Mouse (Mus musculus): ENCODE data around the gene Plpp1.

Plpp1 gene

DNA sequence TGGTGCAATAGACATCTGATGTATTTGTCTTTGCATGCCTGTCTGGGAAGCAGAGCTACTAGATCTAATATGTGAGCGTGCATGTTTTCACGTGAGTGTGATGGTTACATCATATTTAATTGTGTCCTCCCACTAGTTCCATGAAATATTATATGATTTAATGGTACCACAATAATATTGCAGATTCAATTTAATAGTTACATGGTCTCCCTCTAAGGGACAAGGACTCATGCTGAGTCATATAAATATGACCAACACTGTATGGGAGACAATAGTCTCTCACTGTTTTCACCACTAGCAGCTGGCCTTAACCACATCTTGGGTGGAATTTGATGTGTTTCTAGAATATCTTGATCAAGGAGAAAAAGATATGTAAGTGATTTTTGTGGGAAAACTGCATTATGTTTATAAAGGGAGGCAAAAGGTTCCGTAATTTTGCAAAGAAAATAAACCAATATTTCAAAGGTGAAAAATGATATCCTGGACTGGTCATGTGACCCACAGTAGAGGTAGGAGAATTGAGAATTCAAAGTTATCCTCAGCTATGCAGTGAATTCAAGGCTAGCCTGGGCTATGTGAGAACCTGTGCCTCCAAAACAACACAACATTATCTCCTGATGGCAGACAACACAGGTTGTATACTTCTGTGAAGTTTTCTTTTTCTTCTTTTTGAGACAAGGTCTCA lies 26.5 kb upstream of the Plpp1 start:
- in situ Hi-C loops (cut with MboI) = no loop called here

DNA sequence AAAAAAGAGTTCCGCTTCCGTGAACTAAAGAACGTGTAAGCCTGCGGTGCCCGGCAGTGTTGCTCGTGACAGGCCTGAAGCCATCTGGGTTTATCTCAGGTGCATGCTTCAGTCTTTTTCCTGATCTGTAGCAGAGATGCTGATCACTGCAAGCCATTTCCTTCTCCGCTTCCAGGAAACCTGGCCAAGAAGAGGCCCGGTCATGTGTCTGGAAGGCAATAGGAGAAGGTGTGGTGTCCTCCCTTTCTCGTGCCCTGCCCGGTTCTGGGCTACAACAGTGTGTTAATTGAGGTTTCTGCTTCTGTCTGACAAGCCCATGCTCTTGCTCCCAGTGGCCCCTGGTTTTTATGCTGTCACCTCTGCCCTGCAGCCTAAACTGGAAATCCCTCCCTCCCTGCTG lies 24.7 kb upstream of the Plpp1 start:
- in situ Hi-C loops (cut with MboI) = no loop called here

DNA sequence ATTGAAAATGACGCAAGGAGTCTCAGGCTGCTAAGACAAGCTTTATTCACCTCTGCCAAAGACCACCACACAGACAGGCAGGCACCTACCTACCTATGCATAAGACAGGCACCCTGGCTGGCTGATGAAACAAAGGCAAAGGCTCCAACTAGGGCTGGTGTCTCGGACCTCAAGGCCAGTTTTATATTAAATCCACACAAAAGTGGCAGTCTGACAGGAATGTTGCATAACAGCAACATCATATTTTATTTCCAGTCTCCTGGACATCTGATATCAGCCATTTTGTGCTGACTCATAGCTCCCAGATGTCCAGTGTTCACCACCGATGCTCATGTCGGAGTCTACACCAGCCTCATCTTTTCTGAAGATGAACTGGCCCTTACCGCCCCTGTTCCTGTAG lies 22.2 kb upstream of the Plpp1 start:
- in situ Hi-C loops (cut with MboI) = no loop called here

DNA sequence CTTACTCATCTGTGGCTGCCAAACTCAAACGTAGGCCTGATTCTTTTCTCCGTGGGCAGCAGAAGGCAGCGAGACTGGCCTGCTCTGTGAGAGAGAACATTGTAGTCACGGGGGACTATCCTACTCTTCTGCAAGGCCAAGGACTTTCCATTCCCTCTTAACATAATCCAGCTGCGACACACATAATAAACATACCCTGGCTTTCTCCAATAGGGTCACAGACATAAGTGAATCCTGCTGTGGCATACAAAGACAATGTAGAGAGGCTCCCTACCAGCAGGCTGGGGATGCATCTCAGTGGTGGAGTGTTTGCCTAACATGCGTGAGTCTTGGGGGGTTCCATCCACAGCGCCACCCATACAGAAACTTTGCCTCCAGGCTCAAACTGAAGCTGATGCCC lies 15.3 kb upstream of the Plpp1 start:
- in situ Hi-C loops (cut with MboI) = no loop called here

DNA sequence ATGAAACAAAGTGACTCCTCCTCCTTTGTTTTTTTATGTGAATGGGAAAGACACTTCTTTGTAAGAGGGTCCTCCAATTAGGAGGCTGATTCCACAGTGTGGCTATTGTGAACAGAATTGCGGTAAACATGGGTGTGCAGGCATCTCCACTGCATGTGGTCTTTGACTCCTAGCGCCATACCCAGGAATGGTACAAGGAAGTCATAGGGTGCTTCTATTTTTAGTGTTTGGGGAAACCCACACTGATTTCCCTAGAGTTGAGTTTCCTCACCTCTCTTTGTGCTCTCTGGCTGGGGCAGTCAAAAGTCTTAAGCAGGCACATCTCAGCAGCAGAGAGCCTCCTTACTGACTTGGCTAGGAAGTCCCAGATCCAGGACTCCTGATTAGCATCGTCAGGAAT lies 14.4 kb upstream of the Plpp1 start:
- in situ Hi-C loops (cut with MboI) = no loop called here

DNA sequence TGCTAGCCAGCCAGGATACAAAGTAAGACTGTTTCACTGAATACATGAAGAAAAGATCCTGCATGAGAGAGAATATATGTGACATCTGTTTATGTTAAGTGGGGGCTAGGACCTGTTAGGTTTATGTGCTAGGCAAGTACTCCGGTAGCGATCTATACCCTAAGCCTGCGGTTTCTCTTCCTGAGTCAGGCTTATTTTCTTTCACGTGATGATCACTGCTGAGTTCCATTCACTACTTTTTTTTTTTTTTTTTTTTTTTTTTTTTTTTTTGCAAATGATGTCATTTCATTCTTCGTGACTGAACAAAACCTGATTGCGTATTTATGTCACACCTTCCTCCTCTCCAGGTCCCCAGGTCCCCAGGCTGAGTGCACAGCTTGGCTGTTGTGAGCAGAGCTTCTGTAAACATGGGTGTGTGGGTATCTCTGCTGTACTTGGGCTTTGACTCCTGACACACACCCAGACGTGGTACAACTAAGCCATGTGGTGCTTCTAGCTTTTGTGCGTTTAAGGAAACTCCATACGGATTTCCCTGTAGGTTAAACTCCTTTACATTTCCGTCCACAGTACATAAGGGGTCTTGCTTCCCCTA lies 13.6 kb upstream of the Plpp1 start:
- in situ Hi-C loops (cut with MboI) = no loop called here

DNA sequence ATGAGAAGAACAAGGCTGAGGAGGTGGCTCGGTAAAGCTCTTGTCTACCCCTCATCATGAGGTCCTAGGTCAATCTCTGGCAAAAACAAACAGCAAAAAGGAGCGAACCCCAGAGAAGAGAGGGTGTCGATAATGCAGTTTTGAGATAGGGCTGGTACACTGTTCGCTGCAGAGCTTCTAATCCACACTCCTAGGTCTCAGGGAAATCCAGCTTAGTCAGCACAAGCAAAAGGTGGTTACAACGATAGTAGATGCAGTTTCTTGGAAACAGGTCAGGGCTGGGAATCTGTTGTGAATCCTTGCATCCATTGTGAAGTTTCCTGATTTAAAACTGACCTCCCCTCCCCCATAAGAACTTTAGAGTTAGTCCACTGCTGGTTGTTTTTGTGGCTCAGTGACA lies 9.8 kb upstream of the Plpp1 start:
- in situ Hi-C loops (cut with MboI) = no loop called here

DNA sequence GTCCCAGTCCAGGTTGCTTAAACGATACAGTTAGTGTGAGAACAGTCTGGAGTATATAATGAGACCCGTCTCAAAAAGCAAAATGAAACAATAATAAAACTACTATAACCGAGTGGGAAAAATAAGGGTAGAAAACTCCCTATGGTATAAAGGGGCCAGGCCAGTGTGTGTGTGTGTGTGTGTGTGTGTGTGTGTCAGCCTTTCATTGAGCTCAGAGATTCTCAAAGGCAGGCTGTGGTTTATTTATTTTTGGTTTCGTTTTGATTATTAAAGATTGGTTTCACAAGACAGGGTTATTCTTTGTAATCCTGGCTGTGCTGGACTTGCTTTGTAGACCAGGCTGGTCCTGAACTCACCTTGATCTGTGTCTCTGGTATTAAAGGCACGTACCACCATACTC lies 8.7 kb upstream of the Plpp1 start:
- in situ Hi-C loops (cut with MboI) = no loop called here

DNA sequence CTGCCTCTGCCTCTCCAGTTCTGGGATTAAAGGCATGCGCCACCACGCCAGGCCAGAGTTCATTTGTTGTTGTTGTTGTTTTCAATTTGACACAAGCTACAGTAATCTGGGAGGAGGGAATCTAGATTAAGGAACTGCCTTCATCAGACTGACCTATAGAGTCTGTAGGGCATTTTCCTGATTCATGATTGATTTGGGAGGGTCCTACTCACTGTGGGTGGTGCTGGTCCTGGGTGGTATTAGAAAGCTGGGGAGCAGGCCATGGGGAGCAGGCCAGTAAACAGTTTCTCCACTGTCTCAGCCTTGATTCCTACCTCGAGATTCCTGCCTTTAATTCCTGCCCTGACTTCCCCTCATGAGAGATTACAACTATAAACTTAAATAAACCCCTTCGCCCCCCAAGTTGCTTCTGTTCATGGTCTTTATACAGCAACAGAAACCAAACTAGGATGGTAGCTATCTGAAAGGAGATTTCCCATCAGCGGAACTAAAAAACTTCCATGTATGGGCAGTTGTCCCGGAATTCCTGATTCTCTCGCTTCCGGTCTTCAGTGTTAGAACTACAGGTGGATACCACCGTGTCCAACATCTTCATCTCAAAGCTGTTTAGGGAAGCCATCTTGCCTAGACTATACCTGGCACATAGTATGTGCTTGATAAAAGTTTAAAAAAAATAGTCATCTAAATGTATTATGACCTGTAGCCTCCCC lies 2.2 kb upstream of the Plpp1 start:
- in situ Hi-C loops (cut with MboI) = no loop called here

DNA sequence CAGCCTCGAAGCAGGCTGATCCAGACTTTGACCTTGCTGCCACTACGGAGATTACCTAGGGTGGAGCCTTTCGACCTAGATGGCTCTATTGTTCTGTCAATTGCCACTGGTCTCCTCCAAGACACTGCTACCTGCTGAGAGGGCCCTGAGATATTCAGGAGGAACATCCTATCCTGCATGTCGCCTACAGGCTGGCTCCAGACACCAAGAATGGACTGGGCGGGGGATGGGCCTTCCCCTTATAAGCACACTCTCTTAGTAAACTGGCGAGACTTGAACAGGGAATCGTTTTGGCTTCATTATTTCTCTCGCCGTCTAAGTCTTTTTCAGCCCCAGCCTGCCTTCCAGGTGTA lies 1.7 kb upstream of the Plpp1 start:
- in situ Hi-C loops (cut with MboI) = no loop called here

DNA sequence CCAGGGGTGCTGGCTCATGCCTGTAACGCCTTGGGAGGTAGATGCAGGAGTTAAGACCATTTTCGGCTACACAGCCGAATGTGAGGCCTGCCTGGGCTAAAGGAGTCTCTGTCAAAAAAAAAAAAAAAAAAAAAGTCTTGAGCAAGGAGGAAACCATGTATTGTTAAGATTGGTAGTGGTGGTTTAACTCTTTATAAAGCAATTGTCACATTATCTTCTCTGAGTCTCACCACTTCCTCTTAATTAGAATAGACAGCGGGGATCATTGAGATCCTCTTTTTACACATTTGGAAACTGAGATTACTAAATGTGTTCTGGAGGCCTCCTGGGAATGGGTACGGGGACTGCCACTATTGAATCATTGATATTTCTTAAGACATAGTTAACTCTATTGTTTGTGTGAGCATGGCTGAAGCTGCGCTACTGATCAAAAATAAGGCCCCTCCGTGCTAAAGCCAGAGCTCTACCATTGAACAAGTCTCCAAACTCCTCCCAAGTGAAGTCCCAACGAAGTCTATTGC lies 811 bp upstream of the Plpp1 start:
- in situ Hi-C loops (cut with MboI) = no loop called here

DNA sequence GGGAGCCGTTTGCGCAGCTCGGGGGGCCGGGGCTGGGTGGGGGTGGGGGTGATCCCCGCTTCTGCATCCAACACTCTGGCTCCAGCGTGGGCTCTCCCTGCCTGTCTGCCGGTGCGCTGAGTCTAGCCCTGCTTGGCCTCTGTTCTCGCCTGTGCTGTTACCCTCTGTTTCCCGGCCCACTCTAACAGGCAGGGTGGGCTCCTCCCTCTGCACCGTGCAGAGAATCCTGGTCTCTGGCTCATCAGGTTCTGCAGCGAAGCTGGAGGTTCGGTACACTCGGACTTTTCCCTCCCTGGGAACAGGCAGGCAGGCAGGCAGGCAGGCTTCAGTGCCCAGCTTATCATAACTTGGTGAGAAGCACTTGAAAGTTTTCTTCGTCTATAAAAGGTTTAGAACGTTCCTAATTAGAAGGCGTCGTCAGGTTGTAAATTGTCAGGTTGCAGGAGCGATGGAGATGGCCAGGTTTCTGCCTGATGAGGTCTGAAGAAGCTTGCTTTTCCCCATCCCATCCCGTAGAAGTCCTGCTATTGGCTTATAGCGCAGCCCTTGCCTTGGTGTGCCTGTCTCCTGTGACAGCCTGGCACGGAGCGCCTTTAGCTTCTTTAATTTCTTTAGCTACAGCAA lies 901 bp downstream of the Plpp1 start:
- in situ Hi-C loops (cut with MboI) = no loop called here

DNA sequence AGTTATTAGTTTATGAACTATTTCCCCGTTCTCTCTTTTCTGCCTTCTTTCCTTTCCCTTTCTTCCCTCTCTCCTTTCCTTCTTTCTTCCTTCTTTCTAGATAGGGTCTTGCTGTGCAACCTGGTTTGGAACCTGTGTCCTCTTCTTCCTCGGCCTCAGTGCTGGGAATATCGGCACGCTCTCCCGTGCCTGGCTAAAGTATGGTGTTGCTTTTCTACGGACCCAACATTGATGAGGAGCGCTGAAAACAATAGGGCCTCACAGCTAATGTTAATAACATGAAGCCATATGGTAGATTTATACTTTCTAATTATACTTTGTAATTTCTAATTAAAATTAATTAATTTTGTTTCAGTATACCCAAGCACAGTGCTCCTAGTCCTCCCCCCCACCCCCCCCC lies 2.5 kb downstream of the Plpp1 start:
- in situ Hi-C loops (cut with MboI) = no loop called here

DNA sequence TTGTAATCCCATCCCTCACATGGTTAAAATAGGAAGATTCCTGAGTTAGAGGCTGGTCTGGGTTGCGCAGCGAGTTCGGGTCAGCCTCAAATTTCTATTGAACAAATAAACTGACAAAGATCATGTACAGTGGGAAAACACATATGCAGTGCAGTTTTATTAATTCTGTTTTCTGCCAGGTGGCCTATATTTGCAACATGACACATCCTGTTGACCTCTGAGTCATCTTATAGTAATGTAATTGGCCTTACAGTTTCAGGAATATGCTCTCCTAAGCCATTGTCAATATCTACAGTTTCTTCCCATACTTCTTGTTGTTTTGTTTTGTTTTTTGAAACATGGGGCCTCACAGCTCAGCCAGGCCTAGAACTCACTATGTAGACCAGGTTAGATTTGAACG lies 3.1 kb downstream of the Plpp1 start:
- in situ Hi-C loops (cut with MboI) = no loop called here

DNA sequence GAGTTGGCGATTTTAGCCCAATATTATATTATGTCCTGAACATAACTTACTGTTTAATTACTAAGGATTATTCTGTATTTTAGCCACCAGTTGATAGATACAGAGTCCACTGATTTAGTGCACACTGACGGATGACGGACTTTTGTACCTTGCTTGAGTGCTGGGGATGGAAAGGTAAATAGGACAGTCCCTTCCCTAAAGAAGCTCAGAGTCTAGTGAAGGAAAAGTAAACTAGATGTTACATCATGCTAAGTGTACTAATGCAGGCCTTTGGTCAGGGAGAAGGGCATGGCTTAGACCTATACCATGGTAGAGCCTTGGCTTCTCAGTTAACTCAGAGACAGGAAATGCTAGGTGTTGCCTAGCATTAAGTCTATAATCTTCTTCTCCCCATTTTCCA lies 4.9 kb downstream of the Plpp1 start:
- in situ Hi-C loops (cut with MboI) = no loop called here

DNA sequence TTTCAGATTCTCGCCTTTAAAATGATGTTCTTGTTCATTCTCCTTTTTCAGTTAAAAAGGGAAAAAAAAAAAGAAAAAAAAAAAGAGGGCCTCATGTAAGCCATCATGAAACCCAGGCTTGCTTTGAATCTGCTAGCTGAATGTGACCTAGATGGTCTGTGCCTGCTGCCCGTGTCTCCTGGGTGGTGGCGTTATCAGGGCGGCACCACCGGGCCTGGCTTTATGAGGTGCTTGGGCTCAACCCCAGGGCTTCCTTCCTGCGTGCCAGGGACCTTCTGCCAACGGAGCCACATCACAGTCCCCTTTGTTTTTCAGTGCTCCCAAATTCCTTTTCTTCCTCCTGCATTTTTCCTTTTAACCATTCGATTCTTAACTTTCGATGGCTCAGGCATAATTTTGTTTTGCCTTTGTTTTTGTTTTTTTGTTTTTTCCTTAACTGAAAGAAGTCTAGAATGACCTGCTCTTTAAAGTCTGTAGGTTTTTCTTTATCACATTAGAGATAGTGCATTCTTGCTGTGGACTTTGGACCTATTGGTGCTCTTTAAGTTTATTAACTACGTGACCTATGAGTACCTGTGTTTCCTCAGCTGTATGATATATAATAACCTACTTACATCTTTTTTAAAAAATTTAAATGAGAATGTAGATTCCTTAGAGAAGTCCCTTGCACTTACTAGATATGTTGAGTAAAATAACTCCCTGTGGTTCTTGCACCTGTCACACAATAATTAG lies 7.5 kb downstream of the Plpp1 start:
- in situ Hi-C loops (cut with MboI) = no loop called here

DNA sequence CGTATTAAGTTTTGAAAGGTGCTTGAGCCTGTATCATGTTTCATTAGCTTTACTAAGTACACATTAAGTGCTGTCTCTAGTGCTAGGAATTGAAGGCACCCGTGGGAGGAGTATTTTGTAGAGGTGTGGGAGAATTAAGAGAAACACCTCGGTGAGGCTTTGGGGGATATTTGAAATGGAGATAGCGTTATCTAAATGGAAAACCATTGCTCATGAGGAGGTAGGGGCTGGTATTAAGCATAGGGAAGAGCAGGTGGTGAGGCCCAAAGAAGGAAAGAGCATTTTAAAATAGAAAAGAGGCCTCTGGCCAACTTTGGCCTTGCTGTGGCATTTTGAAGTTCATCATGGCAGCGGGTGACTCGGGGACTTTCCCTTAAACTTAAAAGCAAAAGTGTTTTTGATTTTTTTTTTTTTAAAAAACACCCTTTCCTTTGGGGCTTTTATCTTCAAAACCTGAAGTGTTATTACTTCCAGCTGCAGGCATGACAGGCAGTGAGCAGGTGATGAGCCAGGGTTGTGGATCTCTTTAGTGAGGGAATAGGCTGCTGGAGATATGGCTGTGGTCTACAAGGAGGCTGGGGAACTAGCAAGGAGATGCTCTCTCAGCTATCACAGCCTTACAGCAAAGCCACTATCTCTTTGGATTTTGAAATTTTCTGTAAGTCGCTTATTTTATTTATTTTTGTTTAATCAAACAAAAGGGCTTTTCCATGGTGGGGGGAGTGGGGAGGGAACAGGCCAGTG lies 9.1 kb downstream of the Plpp1 start:
- in situ Hi-C loops (cut with MboI) = no loop called here

DNA sequence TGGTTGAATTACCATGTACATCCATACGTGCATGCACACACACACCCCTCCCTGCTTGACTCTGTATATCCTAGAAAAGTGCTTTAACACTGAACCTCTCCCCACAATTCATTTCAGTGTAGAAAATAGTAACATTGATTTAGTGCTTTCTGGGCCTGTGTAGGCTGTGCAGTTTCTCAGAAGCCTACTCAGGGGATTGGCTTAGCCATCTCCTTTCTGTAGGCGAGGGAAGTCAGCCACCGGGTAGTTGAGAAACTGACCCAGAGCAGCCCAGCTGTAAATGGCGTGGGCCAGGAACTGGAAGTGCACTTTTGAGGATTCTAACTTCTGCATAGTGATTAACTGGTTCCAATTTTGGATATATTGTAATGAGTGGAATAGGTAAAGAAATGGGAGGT lies 9.7 kb downstream of the Plpp1 start:
- in situ Hi-C loops (cut with MboI) = no loop called here

DNA sequence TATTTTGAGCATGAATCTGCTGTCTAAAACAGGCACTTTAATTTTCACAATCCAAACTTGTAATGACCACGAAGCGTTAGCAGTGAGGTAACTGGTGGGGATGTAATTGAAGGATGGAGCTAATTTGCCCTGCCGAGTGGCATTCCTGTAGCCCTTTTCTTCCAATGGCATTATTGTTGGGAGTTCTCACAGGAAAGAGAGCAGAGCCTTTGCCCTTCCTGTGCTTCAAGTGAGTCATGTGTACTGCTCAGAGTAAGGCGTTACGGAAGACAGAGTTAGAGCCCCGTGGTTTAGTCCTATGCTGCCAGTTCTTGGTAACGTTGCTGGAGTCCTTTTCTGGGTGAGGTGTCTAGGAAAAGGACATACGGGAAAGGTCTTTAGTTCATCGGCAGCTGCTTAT lies 10.2 kb downstream of the Plpp1 start:
- in situ Hi-C loops (cut with MboI) = no loop called here

DNA sequence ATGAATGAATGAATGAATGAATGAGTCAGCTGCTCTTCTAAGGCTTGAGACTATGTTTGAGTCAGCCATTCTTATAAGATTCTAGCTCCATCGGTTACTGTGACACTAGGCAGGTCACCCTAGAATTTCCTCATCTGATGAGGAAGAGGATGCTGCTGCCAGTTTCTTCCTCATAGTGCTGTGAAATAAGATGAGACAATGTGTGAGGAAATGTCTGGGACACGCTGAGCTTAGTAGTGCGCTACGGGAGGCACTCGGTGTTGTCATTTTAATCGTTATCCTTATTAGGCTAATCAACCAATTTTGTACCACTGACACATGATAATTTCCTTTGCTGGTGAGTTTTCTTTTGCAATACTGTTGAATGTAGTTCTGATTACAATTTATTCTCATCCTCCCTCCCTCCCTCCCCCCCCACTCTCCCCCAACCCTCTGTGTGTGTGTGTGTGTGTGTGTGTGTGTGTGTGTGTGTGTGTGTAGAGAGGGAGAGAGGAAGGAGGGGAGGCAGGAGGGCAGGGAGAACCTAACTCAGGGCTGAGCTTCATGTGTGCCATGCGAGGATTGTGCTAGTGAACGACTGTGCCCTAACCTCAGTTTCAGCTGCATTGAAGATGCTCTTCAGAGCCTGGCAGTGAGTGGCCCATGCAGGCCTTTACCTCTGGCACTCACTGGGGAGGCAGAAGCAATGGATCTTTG lies 11.3 kb downstream of the Plpp1 start:
- in situ Hi-C loops (cut with MboI) = no loop called here

DNA sequence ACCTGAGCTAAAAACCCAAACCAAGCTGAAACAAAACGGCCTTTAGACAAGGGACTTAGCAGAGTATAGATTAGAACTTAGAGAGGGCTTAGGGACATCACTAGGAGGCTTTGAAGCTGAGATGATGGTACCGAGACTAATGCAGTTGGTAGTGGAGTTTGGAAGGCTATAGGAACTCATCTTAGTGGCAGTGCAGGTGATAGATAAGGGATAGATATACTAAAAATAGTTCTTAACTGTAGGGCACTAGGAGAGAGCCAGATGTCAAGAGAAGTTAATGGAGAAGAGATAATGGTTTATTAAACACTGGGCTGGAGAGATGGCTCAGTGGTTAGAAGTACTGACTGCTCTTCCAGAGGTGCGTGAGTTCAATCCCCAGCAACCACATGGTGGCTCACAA lies 15.4 kb downstream of the Plpp1 start:
- in situ Hi-C loops (cut with MboI) = no loop called here

Measured in mature B cell (primary cell).